Mouse (Mus musculus) CH12.LX (cell line): ENCODE data around the gene Gm20716.

Experiments used
- CHD1 ChIP-seq: IDR thresholded peaks from 2 replicates; pipeline ENCODE4 v1.6.1; 2012; ENCODE audit warnings: low read depth, low read length, improper control_type of control experiment, inconsistent platforms
- CTCF ChIP-seq, 2 experiments: IDR thresholded peaks in 1 of 2; conservative IDR thresholded peaks in 1 of 2; 2 replicates each; pipeline ENCODE4 v1.5.1; 2011 to 2012; ENCODE audit warnings: low read depth in 2 of 2, low read length in 2 of 2, improper control_type of control experiment in 1 of 2, inconsistent platforms in 1 of 2, mild to moderate bottlenecking in 1 of 2, moderate library complexity in 1 of 2
- MYC ChIP-seq: IDR thresholded peaks from 2 replicates; pipeline ENCODE4 v1.6.1; 2011; ENCODE audit warnings: low read depth, mild to moderate bottlenecking, improper control_type of control experiment, low read length
- NRF1 ChIP-seq: IDR thresholded peaks from 2 replicates; pipeline ENCODE4 v1.6.1; 2014; ENCODE audit warnings: low read depth, mild to moderate bottlenecking, inconsistent platforms, low read length, improper control_type of control experiment, moderate library complexity
- POLR2A ChIP-seq: IDR thresholded peaks from 2 replicates; pipeline ENCODE4 v1.6.1; 2011; ENCODE audit warnings: low read depth, mild to moderate bottlenecking, improper control_type of control experiment, low read length

DNA sequence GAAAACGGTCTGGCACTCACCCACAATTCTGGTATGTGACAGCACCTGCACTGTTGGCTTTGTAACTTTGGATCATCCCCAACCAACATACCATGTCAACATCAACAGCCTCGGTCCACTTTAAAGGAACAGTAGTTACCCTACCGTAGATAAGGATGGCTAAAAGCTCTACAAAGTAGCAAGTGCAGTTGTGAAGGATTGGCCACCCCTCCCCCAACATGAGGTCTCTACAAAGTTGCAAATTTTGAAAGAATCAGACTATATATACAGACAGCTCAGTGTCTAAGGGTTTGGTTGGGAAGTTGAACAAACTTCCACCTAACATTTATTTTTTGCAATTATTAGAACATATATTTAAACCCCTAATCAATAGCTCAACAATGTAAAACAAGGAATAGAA lies 22.3 kb downstream of the Gm20716 start:
- TF ChIP-seq POLR2A: no peak
- no peak for TF ChIP-seq NRF1
- TF ChIP-seq CHD1: no peak
- TF ChIP-seq CTCF (conservative IDR thresholded peaks at IDR 0.05 in 1 of 2, IDR thresholded peaks at IDR 0.05 in 1 of 2; ENCODE audit: low read depth in 2 of 2, low read length in 2 of 2): no peak
- TF ChIP-seq MYC: no peak
